Mouse (Mus musculus) heart, adult 2 months (tissue): ENCODE results near the gene Gm20388. TPM values are rescaled to one million over a fixed set of nuclear protein-coding genes. Genes with fewer than 3 reads are reported as not detected.

ENCODE experiments used
- DNase-seq, 2 experiments: peaks; one replicate each; pipeline ENCODE4 v3.0.0; 2021
- H3K27ac ChIP-seq: fragments of 200-600 bp; 2 replicates; pipeline ENCODE4 v1.8.1; 2022
- H3K27me3 ChIP-seq: fragments of 200-500 bp; 2 replicates; pipeline ENCODE4 v1.6.1; 2012; ENCODE audit warnings: mild to moderate bottlenecking, low read length, inconsistent platforms, mixed read lengths; ENCODE audit not compliant: control insufficient read depth, insufficient read depth
- H3K36me3 ChIP-seq: fragments of 200-500 bp; 2 replicates; pipeline ENCODE4 v1.6.1; 2012; ENCODE audit warnings: low read length, inconsistent platforms; ENCODE audit not compliant: control insufficient read depth, insufficient read depth
- H3K4me1 ChIP-seq: fragments of 200-500 bp; 2 replicates; pipeline ENCODE4 v1.6.1; 2011; ENCODE audit warnings: low read length; ENCODE audit not compliant: control insufficient read depth, insufficient read depth
- H3K4me3 ChIP-seq: fragments of 200-600 bp; 2 replicates; pipeline ENCODE4 v1.8.1; 2022
- H3K79me2 ChIP-seq: fragments of 200-500 bp; replicated peaks from 2 replicates; pipeline ENCODE4 v1.6.1; 2012; ENCODE audit warnings: mild to moderate bottlenecking, inconsistent platforms, low read length, moderate library complexity, mixed read lengths; ENCODE audit not compliant: control insufficient read depth, insufficient read depth
- H3K9ac ChIP-seq: fragments of 200-500 bp; 2 replicates; pipeline ENCODE4 v1.6.1; 2012; ENCODE audit warnings: low read depth, mild to moderate bottlenecking, control low read depth, inconsistent platforms, low read length, mixed read lengths
- CTCF ChIP-seq: fragments of 200-600 bp; IDR thresholded peaks from 2 replicates; pipeline ENCODE4 v1.8.1; 2022; ENCODE audit warnings: antibody characterized with exemption, mild to moderate bottlenecking, moderate library complexity
- EP300 ChIP-seq: fragments of 200-500 bp; IDR thresholded peaks from 2 replicates; pipeline ENCODE4 v1.6.1; 2011; ENCODE audit warnings: low read depth, low read length, control low read depth; ENCODE audit not compliant: insufficient read depth
- POLR2A ChIP-seq: fragments of 200-500 bp; IDR thresholded peaks from 2 replicates; pipeline ENCODE4 v1.6.1; 2011; ENCODE audit warnings: mild to moderate bottlenecking, low read depth, low read length, control low read depth; ENCODE audit not compliant: insufficient read depth
- WGBS: fragments of 180-500 bp; shearing (Covaris S2); methylation state at CpG from one replicate; pipeline ENCODE4 v1.1.7; 2018; 5-methylcytosine and 5-hydroxymethylcytosine counted together
- intact Hi-C: fragments of 180-260 bp; cut with DNase I; formaldehyde crosslinking; loops from one replicate; pipeline ENCODE4 v1.15.1; 2025
- polyA plus RNA-seq: library from polyadenylated mRNA; depleted of rRNA; stranded (reverse); fragments of >200 nt; gene quantifications from 2 replicates; pipeline ENCODE4 v1.2.3, GENCODE M21; 2012
- total RNA-seq, 2 experiments: library from RNA; stranded (reverse); gene quantifications; 2 replicates each; pipeline ENCODE4 v1.2.3; 2021

Gm20388 gene
- total and polyA plus RNA-seq, 3 experiments, result 1.8 to 32.3 TPM; not detected in 1

DNA sequence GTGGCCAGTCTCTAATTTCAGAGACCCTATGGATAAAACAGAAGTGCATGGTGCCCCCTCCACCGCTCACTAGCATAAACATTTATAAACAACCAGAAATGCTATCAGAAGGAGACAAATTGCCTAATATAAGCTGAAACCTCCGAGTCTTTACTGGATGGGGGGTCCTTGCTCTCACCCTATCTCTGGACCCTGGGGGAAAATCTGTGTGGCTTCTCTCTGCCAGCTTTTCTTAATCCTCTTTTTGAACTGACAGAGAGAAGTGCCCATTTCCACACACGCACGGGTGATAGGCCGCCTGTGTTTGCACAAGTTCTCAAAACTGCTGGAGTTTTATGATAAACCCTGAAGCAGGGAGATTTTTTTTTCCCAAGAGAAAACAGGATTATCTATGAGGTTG, 3744.1 kb downstream of the Gm20388 start:
- peak overlapping the region; percentile 68 for H3K27ac ChIP-seq
- no peaks in the 10 kb centered on the region; the same call in 1 of the 2 replicates for H3K27me3 ChIP-seq
- no peak for DNase-seq
- peaks cover 1% of the 10 kb centered on the region; the same call in 1 of the 2 replicates for H3K4me1 ChIP-seq
- H3K36me3 ChIP-seq, result no peaks in the 10 kb centered on the region
- peak overlapping the region; percentile 67 for H3K4me3 ChIP-seq
- H3K79me2 ChIP-seq, result no peaks in the 10 kb centered on the region
- 71% methylated on average over 5 of the region's 5 CpGs for WGBS
- TF ChIP-seq CTCF, result no peak
- no peak overlapping the region for H3K9ac ChIP-seq
- intact Hi-C loops, result no loop called here

DNA sequence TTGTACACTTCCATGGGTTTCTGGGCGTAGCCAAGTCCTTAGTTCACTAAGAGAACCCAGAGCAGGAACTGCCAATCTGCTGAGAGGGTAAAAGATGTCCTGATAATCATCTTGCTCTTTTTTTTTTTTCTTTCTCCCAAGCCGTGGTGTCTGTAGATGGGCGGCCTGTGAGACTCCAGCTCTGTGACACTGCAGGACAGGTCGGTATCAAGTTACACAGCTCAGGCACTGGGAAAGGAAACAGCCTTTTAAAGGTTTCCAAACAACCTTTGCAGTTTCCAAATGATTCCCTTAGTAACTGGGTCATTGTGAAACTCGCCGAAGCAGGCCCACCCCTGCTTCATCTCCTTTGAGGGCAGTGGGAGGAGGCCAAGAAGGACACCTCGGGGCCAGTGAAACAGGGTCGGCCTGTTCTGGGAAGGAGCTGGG, 3744.7 kb downstream of the Gm20388 start:
- no peaks in the 10 kb centered on the region for H3K27me3 ChIP-seq
- no peak overlapping the region for H3K9ac ChIP-seq
- DNase-seq, result peak; percentile 37 to 42
- WGBS, result 56% methylated on average over 8 of the region's 8 CpGs
- H3K4me3 ChIP-seq, result no peak overlapping the region
- intact Hi-C loops, result no loop called here
- H3K36me3 ChIP-seq, result no peaks in the 10 kb centered on the region
- H3K79me2 ChIP-seq, result no peaks in the 10 kb centered on the region
- TF ChIP-seq CTCF (no peak), EP300 (no peak), POLR2A (no peak)
- peaks cover 1% of the 10 kb centered on the region; the same call in 1 of the 2 replicates for H3K4me1 ChIP-seq
- H3K27ac ChIP-seq, result no peak overlapping the region

DNA sequence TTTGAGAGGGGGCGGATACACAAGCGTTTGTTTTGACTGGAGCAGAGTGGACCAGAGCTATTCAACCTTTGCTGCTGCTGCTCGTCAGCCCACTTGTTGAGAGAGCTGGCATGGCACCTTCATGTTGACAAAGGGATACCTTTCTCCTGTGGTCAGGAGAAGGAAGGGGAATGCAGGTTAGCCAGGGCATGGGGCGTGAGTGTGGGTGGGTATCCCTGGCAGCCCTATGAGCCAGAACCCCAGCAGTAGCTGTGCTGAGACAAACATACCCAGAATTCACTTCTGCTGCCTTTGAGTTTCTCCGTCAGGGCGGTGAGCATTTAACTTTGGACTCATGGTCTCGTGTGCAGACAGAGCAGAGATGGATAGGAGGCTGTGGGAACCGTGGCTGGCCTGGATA, 3747.2 kb downstream of the Gm20388 start:
- DNase-seq, result no peak
- intact Hi-C loops, result no loop called here
- TF ChIP-seq POLR2A (no peak), CTCF (no peak), EP300 (no peak)
- Histone ChIP-seq H3K27ac (no peak overlapping the region), H3K79me2 (no peaks in the 10 kb centered on the region), H3K4me1 (peaks cover 1% of the 10 kb centered on the region; the same call in 1 of the 2 replicates), H3K36me3 (no peaks in the 10 kb centered on the region), H3K27me3 (no peaks in the 10 kb centered on the region), H3K4me3 (no peak overlapping the region), H3K9ac (no peak overlapping the region)
- WGBS, result 95% methylated on average over 8 of the region's 8 CpGs

DNA sequence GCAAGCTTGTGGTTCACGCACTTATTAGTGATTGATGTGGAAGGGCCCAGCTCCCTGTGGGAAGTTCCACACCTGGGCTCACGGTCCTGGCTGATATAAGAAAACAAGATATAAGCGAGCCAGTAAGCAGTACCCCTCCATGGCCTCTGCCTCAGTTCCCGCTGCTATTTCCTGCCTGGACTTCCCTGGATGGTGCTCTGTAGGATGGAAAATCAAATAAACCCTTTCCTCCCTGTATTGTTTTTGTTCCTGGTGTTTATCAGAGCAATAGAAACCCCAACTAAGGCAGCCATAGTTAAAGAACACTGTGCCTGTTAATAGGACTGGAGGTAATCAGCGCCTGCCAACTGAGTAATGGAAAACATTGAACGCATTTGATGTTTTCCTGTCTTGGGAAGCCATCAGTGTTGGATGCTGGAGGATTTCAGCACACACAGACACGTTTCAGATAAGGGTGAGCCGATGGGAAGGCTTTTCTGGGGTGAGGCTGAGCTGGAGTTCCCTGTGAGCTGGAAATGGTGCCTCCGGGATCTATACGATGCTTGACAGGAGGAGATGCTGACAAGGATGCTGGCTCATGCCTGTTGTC, 3748.9 kb downstream of the Gm20388 start:
- Histone ChIP-seq H3K9ac (no peak overlapping the region), H3K27me3 (no peaks in the 10 kb centered on the region), H3K27ac (no peak overlapping the region), H3K4me3 (no peak overlapping the region), H3K4me1 (no peaks in the 10 kb centered on the region), H3K79me2 (no peaks in the 10 kb centered on the region), H3K36me3 (no peaks in the 10 kb centered on the region)
- WGBS, result 54% methylated on average over 10 of the region's 10 CpGs
- TF ChIP-seq EP300, result no peak
- no peak for TF ChIP-seq POLR2A
- TF ChIP-seq CTCF, result no peak
- intact Hi-C loops, result no loop called here
- no peak for DNase-seq

DNA sequence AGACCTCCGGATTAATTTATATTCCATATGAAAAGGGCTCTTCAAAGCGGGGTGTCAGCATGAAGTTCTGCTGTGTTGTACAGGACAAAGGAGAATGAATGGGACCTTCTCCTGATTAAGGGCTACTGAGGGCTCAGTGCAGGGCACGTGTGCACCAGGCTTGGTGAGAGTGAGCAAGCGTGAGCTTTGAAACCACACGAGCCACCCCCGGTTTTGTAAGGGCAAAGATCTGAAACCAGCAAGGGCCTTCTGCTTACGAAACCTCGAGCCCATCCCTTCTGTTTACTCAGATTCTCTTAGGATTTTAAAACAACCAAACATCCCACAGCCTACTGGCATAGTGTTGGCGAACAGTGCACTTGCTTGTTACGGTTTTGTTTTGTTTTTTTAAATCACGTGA, 3750.9 kb downstream of the Gm20388 start:
- DNase-seq, result no peak
- Histone ChIP-seq H3K4me3 (no peak overlapping the region), H3K36me3 (no peaks in the 10 kb centered on the region), H3K27me3 (no peaks in the 10 kb centered on the region), H3K79me2 (no peaks in the 10 kb centered on the region), H3K4me1 (no peaks in the 10 kb centered on the region), H3K9ac (no peak overlapping the region), H3K27ac (no peak overlapping the region)
- WGBS, result 89% methylated on average over 11 of the region's 11 CpGs
- TF ChIP-seq CTCF, result no peak
- TF ChIP-seq POLR2A, result no peak
- no peak for TF ChIP-seq EP300
- intact Hi-C loops, result no loop called here

DNA sequence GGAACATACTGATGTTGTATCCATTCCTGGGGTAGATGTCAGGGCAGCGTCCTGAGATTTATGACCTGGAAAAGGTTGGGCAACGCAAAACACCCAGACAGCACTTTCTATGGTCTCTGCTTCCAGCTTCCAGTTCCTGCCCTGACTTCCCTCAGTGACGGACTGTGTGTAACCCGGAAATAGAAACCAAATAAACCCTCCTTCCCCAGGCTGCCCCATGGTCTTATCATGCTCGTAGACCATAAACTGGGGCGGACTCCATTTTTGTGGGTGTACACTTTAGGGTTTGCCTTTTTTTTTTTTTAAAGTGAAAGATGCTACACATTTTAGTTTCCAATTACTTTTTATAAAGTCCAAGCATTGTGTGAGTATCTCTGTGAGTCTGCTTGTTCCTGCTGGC, 3754.9 kb downstream of the Gm20388 start:
- Histone ChIP-seq H3K9ac (no peak overlapping the region), H3K27me3 (no peaks in the 10 kb centered on the region), H3K27ac (no peak overlapping the region), H3K79me2 (no peaks in the 10 kb centered on the region), H3K4me3 (no peak overlapping the region), H3K4me1 (no peaks in the 10 kb centered on the region), H3K36me3 (no peaks in the 10 kb centered on the region)
- TF ChIP-seq POLR2A (no peak), EP300 (no peak), CTCF (no peak)
- 66% methylated on average over 6 of the region's 6 CpGs for WGBS
- intact Hi-C loops, result no loop called here
- DNase-seq, result no peak
